Mouse (Mus musculus): ENCODE data around the gene Ggct.

Gene Ggct

DNA sequence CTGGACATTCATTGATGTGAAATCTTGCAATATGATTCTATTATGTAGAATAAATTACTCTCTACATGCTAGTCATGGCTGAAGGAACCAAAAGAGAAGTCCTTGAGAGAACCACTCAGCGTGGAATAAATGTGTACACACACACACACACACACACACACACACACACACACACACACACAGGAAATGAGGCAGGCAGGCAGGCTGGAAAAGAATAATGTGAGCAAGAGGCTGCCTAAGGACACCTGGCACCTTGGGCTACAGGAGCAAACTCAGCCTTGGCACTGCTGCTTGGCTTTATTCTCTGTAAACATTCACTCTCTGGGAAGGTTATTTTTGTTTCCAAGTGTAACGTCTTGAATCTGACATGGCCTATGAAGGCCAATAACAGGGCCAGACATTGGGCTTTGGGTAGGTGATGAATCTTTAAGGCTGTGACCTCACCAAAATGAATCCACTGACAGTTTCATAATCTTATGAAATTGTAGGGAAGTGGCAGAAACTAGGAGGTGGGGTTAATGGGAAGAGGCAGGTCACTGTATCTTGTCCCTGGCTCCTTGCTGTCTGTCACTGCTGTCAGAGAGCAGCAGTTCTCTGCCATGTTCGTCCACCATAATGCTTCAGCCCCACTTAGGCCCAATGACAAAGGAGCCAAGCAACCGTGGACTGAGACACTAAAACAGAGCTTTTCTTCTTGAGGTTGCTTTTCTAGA, 46.4 kb downstream of the Ggct start:
- DNase-seq = no peak

DNA sequence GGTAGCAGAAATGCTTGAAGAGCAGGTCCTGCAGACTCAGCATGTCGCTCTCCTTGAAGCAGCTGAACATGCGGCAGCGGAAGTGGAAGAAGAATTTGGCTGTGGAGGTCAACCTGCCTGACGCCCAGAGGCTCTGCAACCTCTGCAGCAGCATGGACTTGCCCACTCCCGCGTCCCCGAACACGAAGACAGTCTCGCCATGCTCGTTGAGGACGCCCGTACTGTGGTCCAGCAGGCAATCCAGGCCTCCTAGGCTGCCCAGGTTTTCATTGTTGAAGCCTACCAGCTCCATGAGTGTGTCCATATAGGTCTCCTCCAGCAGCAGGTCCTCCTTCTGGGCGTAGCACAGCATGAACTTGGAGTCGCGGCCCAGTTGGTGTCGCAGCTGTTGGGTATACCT, 48.2 kb downstream of the Ggct start:
- DNase-seq = no peak

DNA sequence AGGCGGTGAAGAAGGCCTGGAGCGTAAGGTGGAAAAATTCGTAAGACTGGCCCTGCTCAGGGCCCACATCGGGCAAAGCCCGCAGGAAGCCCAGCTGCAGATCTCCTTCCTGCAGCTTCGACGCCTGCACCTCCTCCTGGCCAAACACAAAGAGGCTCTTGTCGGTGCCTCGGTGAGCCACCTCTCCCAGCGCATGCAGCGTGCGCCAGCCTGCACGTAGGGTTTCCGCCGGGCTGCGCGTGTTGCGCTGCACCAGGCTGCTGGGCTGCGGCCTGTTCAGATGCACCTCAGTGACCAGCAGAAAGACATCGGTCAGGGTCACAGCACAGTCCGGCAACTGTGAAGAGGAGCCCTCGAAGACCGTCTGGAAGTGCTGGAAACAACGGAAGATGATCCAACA, 49.0 kb downstream of the Ggct start:
- no peak for DNase-seq

DNA sequence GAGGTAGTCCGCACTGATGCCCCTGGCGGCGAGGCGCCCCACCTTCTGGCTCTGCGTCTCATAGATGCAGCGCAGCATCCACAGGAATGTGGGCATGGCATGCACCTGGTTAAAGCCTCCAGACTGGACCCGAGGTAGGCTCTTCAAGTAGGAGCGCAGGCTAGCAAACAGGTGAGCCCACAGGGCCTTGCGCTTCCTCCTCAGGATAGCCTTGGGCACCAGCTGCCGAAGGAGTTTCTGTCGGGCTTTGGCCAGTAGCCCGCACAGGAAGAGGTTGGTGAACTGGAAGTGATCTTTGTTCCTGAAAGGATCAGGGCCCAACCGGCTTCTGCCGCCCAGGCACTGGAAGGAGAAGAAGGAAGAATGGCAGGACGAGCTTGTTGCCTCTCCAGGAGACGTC, 49.5 kb downstream of the Ggct start:
- no peak for DNase-seq

DNA sequence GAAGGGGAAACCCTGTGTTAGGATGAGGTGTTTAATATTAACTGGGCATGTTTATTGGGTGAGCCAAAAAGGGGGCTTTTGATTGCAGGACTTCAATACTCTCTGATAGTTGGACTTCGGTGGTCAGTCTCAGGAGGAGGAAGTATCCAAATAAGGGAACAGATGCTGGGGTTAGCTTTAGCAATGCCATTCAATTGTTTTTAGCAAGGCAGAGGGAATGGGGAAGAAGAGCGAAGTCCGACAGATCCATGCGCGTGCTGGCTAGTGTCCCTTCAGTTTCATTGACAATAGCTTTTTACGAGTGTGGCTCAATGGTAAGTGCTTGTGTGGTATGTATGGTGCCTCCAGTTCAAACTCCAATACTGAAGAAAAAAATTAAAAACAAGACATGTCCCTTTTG, 51.6 kb downstream of the Ggct start:
- no peak for DNase-seq

DNA sequence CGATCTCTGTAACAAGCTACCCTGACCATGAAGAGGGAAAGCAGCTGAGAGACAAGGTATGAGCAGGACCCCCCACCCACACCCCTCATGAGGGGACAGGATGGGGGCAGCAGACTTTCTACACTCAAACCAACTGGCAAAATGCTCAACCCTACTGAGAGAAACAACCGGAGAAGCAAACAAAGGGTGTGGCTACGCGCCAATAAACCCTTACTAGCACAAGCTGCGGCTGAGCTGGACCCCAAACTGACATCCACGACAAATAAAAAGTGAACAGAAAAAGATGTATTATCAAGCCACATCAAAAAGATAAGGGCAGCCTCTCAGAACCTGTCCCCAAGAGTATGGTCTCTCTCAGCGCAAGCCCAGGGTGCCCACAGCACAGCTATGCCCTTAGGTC, 52.6 kb downstream of the Ggct start:
- DNase-seq = no peak

DNA sequence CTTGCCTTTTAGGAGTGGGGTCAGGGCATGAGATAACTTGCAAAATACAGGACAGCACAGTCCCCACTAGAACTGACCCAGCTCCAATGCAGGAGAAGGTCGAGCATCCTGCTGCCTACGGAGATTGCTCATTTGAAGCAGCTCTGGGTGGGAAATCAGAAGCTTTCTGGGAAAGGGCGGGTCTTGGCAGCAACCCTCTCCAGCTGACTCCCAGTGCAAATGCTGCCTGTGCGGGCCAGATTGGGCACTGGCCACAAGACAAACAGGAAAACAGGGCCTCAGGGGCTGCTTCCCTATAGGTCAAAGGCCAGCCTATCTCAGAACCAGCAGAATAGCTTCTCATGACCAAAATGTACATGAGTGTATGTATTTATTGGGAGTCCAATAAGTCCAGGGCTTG, 53.1 kb downstream of the Ggct start:
- no peak for DNase-seq

DNA sequence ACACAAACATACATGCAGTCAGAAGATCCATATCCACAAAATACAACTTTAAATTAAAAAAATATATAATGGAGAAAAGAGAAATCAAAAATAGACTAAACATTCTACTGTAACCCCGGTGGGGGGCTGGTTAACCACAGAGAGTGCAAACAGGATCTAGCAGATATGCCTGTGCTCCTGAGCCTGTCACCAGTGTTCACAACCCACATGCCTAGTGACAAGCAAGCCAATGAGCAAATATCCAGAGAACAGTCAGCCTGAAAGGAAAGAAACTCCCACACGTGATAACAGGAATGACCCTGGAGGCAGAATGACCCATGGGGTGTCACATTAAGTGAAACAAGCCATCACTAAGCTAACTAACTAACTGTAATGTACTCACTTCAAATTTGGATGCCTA, 56.3 kb downstream of the Ggct start:
- DNase-seq = no peak

DNA sequence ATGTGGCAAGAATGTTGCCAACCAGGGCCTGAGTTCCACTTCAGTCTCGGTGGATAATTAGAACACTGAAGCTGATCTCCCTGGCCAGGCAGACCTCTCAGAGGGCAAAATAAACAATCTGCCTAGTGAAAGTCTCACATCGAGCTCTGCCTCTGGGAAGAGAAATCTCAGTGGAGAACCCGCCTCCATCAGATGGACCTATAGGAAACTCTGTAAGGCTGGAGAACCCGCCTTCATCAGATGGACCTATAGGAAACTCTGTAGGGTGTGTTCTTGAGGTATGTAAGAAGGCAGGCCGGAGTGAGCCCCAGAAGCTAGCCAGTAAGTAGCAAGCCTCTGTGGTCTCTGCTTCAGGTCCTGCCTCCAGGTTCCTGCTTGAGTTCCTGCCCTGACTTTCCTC, 57.8 kb downstream of the Ggct start:
- no peak for DNase-seq

DNA sequence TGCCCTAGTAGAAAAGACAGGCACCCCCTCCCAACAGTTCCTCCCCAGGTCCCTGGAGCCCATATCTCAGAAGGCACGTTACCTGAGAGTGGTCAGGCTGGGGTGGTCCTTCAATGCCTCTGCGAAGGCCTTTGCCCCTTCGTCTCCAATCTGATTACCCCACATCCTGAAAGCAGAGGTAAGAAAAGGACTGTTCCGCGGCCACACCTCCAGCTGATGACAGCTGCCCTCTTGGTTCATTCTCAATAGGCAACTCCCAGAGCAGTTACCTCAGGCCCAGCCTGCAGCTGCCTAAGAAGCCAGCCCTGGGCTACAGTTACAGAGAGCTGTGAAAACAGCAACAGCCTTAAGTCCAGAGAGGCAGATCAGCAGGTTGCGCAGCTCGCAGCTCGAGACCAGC, 58.4 kb downstream of the Ggct start:
- no peak for DNase-seq

DNA sequence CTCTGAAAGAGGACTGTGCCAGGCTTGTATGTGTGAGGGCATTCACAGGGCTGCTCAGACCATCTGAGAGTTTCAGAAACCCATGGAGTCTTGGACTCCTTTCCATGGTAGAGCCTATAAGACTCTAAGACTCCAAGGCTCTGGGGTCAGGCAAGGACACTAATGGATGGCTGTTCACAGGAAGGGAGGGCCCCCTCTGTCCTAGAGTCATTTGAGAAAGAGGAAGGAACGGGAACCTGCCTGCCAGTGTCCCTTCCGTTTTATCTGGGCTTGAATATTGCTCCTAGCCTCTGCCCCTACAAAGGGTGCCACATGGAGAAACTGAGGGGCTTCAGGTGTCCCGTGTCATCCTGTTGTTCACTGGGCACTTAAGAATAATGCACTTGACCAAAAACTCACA, 58.9 kb downstream of the Ggct start:
- DNase-seq = no peak

DNA sequence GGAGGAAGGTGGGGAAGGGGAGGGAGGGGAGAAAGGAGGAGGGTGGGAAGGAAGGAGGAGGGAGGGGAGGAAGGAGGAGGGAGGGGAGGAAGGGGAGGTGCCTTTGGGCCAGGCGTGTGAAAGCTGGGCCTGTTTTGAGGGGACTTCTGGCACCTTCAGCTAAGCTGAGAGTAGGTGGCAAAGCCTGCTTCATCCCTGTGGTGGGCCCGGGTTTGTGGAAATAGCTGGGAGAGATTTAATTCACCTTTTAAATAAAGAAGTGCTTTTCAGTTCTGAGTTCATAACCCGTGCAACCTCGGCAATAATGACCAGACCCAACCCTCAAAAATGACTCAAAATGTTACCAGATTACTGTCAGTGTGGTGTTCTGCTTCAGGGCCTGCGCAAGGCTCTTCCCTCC, 59.5 kb downstream of the Ggct start:
- DNase-seq = no peak
